Comparison of ENCODE assay signal across 19 mouse cellular contexts in genomic region chr14:101780016-101780415, GRCm38 (mm10). TPM values are rescaled to one million over a fixed set of nuclear protein-coding genes. Genes with fewer than 3 reads are reported as not detected.
"Had no signal": no experiment of that assay in that cellular context is flagged by ENCODE, and none has a peak within 500 bp of the region (broad histone marks: within the 10 kb centered on the region; RNA-seq: fewer than 3 reads in every experiment).

No protein-coding gene starts in this region.

- H3K9me3 ChIP-seq: limb, embryonic 12.5 days; liver, embryonic 15.5 days; midbrain, embryonic 10.5 days; neural tube, embryonic 13.5 days had no signal

- H3K4me1 ChIP-seq: limb, embryonic 12.5 days; liver, embryonic 15.5 days; neural tube, embryonic 13.5 days had no signal

- H3K27me3 ChIP-seq: limb, embryonic 12.5 days; liver, embryonic 15.5 days; neural tube, embryonic 13.5 days had no signal

- DNase-seq: kidney, adult 11 months; kidney, adult 9 months; kidney, postnatal 36 days; layer of hippocampus, adult 9-11 months; lung, adult 2 months; lung, postnatal 4 days; thymus, adult 2 months; thymus, postnatal 36 days had no signal

- ATAC-seq: lung, postnatal 0 days had no signal

- H3K27ac ChIP-seq: kidney, postnatal 0 days; limb, embryonic 12.5 days; liver, embryonic 15.5 days; midbrain, embryonic 10.5 days; neural tube, embryonic 13.5 days had no signal

- H3K36me3 ChIP-seq: limb, embryonic 12.5 days; liver, embryonic 15.5 days; midbrain, embryonic 10.5 days; neural tube, embryonic 13.5 days had no signal

- H3K4me2 ChIP-seq: limb, embryonic 12.5 days; liver, embryonic 11.5 days; liver, embryonic 15.5 days; neural tube, embryonic 13.5 days had no signal

- H3K4me3 ChIP-seq: limb, embryonic 12.5 days; liver, embryonic 15.5 days; midbrain, embryonic 10.5 days; neural tube, embryonic 13.5 days had no signal

- H3K9ac ChIP-seq: limb, embryonic 12.5 days; liver, embryonic 15.5 days; neural tube, embryonic 13.5 days had no signal

RNA-seq across cellular contexts. Expression of gene Gm9922, which starts 50.4 kb away (rescaled TPM):
- total RNA-seq: layer of hippocampus, adult 18-20 months; left cerebral cortex, postnatal 36 days; megakaryocyte, adult 5-6 weeks had no signal
- polyA plus RNA-seq: liver, embryonic 11.5 days; liver, embryonic 15.5 days; midbrain, embryonic 10.5 days; neural tube, embryonic 13.5 days; testis, adult 2 months had no signal
